Mouse (Mus musculus): ENCODE data around the gene Ica1.

DNA sequence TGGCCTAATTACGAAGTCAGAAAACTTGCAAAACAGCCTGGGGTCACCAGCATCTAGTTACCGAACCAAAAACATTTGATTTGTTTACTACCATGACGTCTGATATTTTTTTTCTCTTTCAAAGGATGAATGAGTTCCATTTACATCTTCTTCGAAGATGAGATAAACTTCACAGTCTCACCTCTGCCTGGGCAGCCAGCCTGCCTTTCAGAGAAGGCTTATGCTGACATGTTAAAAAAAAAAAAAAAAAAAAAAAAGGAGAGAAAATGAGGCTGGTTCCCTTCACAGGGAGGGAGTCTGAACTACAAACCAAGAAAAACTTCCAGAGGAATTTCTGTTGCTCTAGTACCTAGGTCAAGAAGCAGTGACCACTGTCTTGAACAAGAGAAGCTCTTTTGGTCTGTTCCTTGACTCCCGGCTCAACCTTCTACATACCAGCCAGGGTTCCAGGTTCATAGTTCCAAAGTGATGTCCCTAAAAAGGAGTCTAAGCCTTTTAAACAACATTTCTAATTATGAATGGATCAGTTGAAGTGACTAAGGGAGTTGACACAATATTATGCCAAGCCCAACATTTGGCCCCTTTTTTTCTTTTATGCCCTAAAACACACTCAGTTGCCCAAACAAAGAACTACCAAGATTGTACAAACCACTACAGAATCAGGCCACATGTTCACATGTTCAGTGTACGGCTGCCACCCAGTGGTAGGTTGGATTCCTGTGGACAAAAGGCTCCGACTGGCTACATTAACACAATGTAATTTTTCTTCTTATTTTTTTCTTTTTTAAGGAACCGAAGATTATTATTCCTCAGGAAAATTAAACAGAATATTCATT, 42.4 kb downstream of the Ica1 start:
- TF ChIP-seq CTCF (IDR thresholded peaks at IDR 0.05; ENCODE audit: low read depth, low read length): no peak
- no peak for TF ChIP-seq GATA1 (IDR thresholded peaks at IDR 0.05; ENCODE audit: borderline replicate concordance, low read length)
- TF ChIP-seq GATA2 (IDR thresholded peaks at IDR 0.05; ENCODE audit: borderline replicate concordance, low read depth, low read length): no peak
- no peak for TF ChIP-seq TAL1 (conservative IDR thresholded peaks at IDR 0.05; ENCODE audit: low read depth, low read length)
- no peak for TF ChIP-seq POLR2AphosphoS5 (IDR thresholded peaks at IDR 0.05; ENCODE audit: insufficient replicate concordance, low read depth, low read length)

Data from G1E (cell line).